Mouse (Mus musculus): ENCODE measurements at regions not wholly inside any gene's neighbourhood (a gene's known extent, or its start where the extent isn't known, plus 50 kb on each side); places are given as distances from the start of the nearest gene placed in this dataset.

GRCm38 (mm10) chr4:55134339-55134738 lies 189.5 kb downstream of the Zfp462 start:
- DNase-seq (ENCODE audit: low spot score in 2 of 2), result no peak

- DNase-seq (ENCODE audit: low spot score in 2 of 2), result no peak
Observed at GRCm38 (mm10) chr4:55134791-55135190, 189.9 kb downstream of the Zfp462 start.

- no peak for DNase-seq (ENCODE audit: low spot score in 2 of 2)
Observed at GRCm38 (mm10) chr4:55136283-55136682, 191.4 kb downstream of the Zfp462 start.

- no peak for DNase-seq (ENCODE audit: low spot score in 2 of 2)
Observed at GRCm38 (mm10) chr4:55137781-55138394, 193.0 kb downstream of the Zfp462 start.

- no peak for DNase-seq (ENCODE audit: low spot score in 2 of 2)
Observed at GRCm38 (mm10) chr4:55141317-55141716, 196.5 kb downstream of the Zfp462 start.

GRCm38 (mm10) chr4:55141923-55142732 lies 197.3 kb downstream of the Zfp462 start:
- no peak for DNase-seq (ENCODE audit: low spot score in 2 of 2)

GRCm38 (mm10) chr4:55143400-55143799 lies 198.6 kb downstream of the Zfp462 start:
- DNase-seq (ENCODE audit: low spot score in 2 of 2), result no peak

- no peak for DNase-seq (ENCODE audit: low spot score in 2 of 2)
Observed at GRCm38 (mm10) chr4:55144995-55145394, 200.1 kb downstream of the Zfp462 start.

GRCm38 (mm10) chr4:55145968-55146367 lies 201.1 kb downstream of the Zfp462 start:
- DNase-seq (ENCODE audit: low spot score in 2 of 2), result no peak

GRCm38 (mm10) chr4:55148380-55148779 lies 201.5 kb upstream of the Rad23b start:
- no peak for DNase-seq (ENCODE audit: low spot score in 2 of 2)

- DNase-seq (ENCODE audit: low spot score in 2 of 2), result no peak
Observed at GRCm38 (mm10) chr4:55154556-55154955, 195.3 kb upstream of the Rad23b start.

GRCm38 (mm10) chr4:55158166-55158739 lies 191.6 kb upstream of the Rad23b start:
- DNase-seq (ENCODE audit: low spot score in 2 of 2), result no peak

GRCm38 (mm10) chr4:55166266-55166665 lies 183.6 kb upstream of the Rad23b start:
- DNase-seq (ENCODE audit: low spot score in 2 of 2), result no peak

- no peak for DNase-seq (ENCODE audit: low spot score in 2 of 2)
Observed at GRCm38 (mm10) chr4:55169063-55169462, 180.8 kb upstream of the Rad23b start.

GRCm38 (mm10) chr4:55172334-55172891 lies 177.4 kb upstream of the Rad23b start:
- DNase-seq (ENCODE audit: low spot score in 2 of 2), result no peak

- DNase-seq (ENCODE audit: low spot score in 2 of 2), result no peak
Observed at GRCm38 (mm10) chr4:55176026-55176425, 173.8 kb upstream of the Rad23b start.

- no peak for DNase-seq (ENCODE audit: low spot score in 2 of 2)
Observed at GRCm38 (mm10) chr4:55179456-55179855, 170.4 kb upstream of the Rad23b start.

- no peak for DNase-seq (ENCODE audit: low spot score in 2 of 2)
Observed at GRCm38 (mm10) chr4:55183519-55183918, 166.3 kb upstream of the Rad23b start.

- DNase-seq (ENCODE audit: low spot score in 2 of 2), result no peak
Observed at GRCm38 (mm10) chr4:55188716-55189115, 161.1 kb upstream of the Rad23b start.

- peak in 1 of 2 experiments; percentile 18 for DNase-seq (ENCODE audit: low spot score in 2 of 2)
Observed at GRCm38 (mm10) chr4:55190586-55190985, 159.3 kb upstream of the Rad23b start.

GRCm38 (mm10) chr4:55194061-55194460 lies 155.8 kb upstream of the Rad23b start:
- no peak for DNase-seq (ENCODE audit: low spot score in 2 of 2)

- DNase-seq (ENCODE audit: low spot score in 2 of 2), result no peak
Observed at GRCm38 (mm10) chr4:55194552-55194951, 155.3 kb upstream of the Rad23b start.
